Mouse (Mus musculus): Measurements from ENCODE around the gene Otud7b.
A peak's percentile ranks its signal among the peaks of the same experiment; 100 is the strongest.

The Otud7b gene

DNA sequence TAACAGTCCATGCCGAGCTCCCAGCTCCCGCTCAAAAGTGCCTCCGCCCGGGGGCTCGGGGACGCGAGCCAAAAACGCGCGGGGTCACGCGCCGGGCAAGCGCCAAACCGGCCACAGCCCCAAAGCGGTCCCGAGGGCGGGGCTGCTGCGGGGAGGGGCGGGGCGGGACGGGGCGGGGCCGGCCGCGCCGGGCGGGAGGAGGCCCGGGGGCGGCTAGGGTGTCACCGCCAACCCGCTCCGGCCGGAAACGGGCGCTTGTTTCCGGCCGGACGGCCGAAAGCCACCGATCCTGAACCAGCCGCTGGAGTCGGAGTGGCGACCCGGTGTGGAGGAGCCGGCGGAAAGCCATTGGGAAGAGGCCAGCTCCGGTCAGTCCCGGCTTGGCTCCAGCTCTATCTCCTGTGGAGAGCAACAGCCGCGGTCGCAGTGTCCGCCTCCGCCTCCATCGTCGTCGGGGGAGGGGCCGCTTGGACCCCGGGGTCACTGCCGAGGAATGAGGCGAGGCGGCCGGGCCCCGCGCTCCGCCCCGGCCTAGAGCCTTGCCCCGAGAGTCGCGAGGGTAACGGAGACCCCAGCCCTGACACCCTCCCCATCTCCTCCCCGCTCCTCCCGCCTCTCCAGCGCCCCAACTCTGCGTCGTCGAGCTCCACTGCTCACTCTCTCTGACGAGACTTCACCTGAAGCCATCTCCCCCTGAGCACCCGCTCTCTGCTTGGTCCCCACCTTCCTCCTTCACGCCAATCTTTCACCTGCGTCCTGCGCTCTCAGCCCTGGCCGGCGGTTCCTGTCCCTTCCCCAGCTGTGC is at the start of gene Otud7b:
TSS of gene Otud7b (plus strand) at position 267 of the 805 bp plus-strand sequence.
- DNase-seq = peak; percentile 77

DNA sequence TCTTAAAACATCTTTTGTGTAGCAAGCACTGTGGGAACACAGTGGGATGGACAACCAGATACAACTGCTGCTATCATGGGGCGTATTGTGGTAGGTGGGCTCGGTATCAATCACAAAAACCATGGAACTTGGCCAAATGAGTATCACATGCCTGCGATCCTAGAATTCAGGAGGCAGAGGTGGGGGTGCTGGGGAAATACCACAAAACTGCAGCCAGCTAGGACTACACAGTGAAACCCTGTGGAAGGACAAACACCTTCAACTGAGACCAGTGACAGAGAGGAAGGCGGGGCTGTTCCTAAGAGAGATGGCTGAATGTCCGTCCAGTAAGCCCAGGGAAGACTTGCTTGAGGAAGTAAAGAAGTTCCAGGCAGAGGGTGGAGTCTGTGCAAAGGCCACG is 49.0 kb upstream of the Otud7b start:
- no peak for DNase-seq

DNA sequence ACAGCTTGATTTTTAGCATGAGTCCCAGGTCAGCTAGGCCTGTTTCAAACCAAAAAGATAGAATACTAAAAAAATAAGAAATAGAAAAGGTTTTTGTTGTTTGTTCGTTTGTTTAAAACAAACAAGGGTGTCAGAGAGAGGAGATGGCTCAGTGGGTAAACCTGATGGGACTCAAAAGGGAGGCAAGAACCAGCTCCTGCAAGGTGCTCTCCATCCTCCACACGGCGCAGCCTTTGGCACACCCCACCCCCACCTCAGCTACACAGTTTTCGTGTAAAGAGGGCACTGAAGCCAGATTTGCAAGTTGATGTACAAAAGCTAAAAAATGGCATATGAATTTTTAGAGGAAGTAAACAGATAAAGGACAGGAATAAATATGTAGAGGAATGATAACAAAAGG is 48.3 kb upstream of the Otud7b start:
- DNase-seq = no peak

GRCm38 (mm10) chr3:96057747-96058204 is 46.6 kb upstream of the Otud7b start:
- DNase-seq = peak; percentile 89

- DNase-seq = peak; percentile 65
Observed at GRCm38 (mm10) chr3:96058231-96058896, 46.0 kb upstream of the Otud7b start, which contains the start of gene Vps45. TSS of gene Vps45 (minus strand) at chr3:96058466.

DNA sequence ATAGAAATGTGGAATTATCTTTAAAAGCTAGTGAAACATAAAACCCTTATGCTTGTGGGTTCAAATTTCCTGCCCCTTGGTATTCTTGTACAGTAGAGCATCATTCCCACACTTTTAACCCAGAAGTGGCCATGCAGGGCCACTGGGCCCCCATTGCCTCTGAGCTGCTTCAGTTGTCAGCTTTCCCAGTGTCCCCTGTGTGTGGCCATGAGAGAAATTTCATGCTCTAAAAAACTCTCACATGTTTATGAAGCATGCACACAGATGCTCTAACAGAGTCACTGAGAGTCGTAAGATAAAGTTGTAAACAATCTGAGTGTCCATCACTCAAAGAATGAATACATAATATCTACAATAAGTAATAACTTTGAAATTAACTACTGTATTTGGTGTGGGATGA is 44.2 kb upstream of the Otud7b start:
- no peak for DNase-seq

- no peak for DNase-seq
Observed at GRCm38 (mm10) chr3:96063299-96063698, 41.0 kb upstream of the Otud7b start.

- no peak for DNase-seq
Observed at GRCm38 (mm10) chr3:96064217-96064616, 40.1 kb upstream of the Otud7b start.

DNA sequence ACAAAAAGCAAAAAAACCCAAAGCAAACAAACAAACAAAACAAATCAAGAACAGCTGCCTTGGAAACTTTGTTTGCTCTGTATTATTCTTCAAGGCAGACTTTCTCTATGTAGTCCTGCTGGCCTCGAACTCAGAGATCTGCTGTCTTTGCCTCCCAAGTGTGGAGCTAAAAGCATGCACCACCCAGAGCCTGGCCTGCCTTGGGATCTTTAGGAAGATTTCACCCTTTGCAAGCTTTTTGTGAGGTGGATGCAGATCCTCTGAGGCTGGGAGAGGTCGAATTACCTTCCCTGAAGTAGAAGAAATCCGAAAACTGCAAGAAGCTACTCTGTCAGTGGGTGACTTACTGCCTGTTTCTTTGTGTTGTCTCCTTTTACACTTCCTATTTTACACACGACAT is 39.2 kb upstream of the Otud7b start:
- no peak for DNase-seq

DNA sequence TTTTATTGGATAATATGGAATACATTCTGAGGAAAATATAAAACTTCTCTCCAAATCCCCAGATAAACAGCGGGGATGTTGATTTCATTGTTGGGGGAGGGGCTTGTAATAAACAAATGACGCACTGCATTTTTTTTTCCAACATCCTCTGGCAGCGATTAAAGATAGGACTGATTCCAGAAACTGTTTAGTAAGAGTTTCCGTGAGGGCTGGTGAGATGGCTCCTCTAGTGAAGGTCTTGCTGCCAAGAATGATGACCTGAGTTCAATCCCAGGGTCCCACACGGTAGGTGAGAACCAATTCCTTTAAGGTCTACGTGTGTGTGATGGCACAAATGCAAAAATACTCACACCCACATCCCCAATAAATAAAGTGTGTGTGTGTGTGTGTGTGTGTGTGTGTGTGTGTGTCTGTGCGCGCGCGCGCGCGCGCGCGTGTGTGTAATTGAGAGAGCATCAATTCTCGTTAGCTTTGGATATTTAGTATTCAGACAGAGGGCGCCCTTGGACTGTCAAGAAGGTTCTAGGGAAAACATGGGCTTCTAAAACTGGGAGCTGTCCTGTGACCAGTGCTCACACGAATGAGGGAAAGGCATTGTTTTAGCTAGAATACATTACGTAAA is 38.5 kb upstream of the Otud7b start:
- DNase-seq = peak; percentile 59

DNA sequence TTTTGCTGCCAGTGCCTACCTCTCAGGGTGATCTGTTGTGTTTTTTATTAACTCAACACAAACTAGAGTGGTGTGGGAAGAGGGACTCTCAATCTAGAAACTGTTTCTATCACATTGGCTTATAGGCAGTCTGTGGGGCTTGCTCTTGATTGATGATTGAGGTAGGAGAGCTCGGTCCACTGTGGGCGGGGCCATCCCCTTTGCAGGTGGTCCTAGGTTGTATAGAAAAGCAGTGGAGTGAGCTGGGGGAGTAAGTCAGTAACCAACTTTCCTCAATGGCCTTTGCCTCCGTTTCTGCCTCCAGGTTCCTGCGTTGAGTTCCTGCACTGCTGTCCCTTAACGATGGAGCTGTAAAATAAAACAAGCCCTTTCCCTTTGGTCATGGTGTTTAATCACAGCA is 37.6 kb upstream of the Otud7b start:
- no peak for DNase-seq

- no peak for DNase-seq
Observed at GRCm38 (mm10) chr3:96069046-96069445, 35.3 kb upstream of the Otud7b start.

DNA sequence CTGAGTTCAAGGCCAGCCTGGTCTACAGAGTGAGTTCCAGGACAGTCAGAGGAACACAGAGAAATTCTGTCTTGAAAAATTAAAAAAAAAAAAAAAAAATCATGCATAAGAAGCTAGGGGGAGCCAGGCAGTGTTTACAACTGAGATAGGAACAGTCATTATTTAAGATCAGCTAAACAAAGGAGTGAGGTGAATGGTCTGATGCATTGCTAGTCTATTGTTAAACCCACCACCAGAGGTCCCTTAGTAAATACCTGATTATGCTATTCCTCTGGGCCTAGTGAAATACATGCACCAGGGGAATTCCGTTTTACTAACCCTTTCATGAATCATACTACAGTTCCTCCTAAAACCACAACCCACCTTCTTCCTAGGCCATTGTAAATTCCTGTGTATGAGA is 34.8 kb upstream of the Otud7b start:
- no peak for DNase-seq

- no peak for DNase-seq
Observed at GRCm38 (mm10) chr3:96070241-96070640, 34.1 kb upstream of the Otud7b start.

- no peak for DNase-seq
Observed at GRCm38 (mm10) chr3:96072921-96073486, 31.3 kb upstream of the Otud7b start.

DNA sequence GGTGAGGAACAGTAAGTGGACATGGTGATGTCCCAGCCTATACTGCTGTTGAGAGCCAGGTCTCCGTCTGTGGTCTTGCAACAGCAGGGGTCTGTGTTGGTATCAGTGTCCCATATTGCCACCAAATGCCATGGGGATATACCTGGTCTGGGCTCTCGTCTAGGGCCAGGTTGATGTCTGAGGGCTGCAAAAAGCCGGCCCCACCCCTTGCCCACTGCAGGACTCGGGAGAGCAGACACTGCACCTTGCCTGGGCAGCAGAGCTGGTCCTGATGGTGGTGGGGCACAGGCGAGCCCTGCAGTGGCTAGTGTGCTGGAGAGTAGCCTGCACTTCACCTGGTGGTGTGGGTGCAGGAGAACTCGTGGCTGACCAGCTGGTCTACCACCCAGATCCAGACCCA is 26.3 kb upstream of the Otud7b start:
- DNase-seq = no peak

- DNase-seq = no peak
Observed at GRCm38 (mm10) chr3:96078711-96079110, 25.6 kb upstream of the Otud7b start.

DNA sequence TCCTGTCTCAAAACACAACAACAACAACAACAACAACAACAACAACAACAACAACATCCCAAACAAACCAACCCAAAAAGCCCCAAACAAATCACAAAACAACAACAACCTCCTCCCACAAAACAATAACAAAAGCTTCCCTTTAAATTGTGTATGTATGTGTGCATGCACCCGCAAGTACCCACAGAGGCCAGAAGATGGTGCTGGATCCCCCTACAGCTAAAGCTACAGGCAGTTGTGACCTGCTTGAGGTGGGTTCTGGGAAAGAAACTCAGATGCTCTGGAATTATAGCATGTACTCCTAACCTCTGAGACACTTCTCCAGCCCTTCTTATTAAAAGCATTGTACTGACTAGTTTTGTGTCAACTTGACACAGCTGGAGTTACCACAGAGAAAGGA is 23.3 kb upstream of the Otud7b start:
- DNase-seq = no peak

- no peak for DNase-seq
Observed at GRCm38 (mm10) chr3:96081650-96082049, 22.7 kb upstream of the Otud7b start.

DNA sequence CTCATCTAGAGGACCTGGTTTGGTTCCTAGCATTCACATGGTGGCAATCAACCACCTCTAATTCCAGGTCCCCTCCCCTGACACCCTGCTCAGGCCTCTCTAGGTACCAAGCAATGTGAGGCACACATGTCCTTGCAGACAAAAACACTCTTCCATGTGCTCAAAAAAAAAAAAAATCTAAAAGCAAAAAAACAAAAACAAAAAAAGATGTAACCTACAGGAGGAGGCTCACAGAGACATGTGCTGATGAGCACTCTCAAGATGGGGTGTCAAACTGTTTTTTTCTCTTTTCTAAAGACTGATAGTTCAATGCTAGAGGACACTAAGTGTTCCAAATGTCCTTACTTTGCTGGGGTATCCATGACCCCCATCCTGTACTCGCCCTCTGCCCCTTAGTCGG is 22.2 kb upstream of the Otud7b start:
- no peak for DNase-seq

DNA sequence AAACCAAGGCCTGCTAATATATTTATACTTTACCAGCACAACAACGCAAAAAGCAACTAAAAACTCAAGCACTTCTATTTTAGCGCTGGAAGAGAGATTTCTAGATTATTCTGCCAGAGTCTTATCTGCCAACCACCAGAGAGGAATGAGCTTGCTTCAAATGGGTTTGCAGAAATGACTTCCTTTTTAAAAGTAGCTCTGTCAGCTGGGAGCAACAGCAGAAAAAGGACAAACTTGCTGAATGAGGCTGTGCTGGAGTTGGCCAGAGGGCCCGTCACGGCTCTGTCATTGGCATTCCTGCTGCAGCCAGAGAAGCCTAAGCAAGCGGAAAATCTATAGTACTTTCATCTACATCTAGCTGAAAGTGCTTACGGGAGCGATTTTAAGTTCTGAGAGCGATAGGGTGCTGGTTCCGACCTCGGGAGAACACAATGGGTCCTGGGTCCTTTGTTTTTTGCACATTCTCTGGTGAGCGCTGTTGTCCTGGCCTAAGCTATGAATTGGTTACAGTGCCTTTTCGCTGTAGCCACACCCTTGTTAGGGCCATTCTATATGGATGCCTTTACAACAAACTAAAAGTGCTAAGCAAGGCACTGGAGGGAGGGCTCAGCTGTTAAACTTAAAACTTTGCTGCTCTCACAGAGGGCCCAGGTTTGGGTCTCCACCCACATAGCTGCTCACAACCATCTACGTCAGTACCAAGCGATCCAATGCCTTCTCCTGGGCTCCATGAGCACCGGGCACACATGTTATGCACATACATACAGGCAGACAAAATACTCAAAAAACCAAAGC is 21.4 kb upstream of the Otud7b start:
- DNase-seq = no peak

- no peak for DNase-seq
Observed at GRCm38 (mm10) chr3:96084146-96084755, 20.1 kb upstream of the Otud7b start.
